Mouse (Mus musculus) layer of hippocampus, adult 2 months (tissue): Measurements from ENCODE around the gene Col4a1. TPM values are rescaled to one million over a fixed set of nuclear protein-coding genes. Genes with fewer than 3 reads are reported as not detected.

Experiments
- DNase-seq, 2 experiments: peaks; one replicate each; pipeline ENCODE4 v3.0.0; 2022; ENCODE audit warnings: low spot score in 2 of 2
- H3K27ac ChIP-seq: fragments of 200-600 bp; 2 replicates; pipeline ENCODE4 v1.8.1; 2022
- H3K4me3 ChIP-seq: fragments of 200-600 bp; 2 replicates; pipeline ENCODE4 v1.8.1; 2022; ENCODE audit warnings: mild to moderate bottlenecking
- CTCF ChIP-seq: fragments of 200-600 bp; conservative IDR thresholded peaks from 2 replicates; pipeline ENCODE4 v1.8.1; 2022; ENCODE audit warnings: antibody characterized with exemption, mild to moderate bottlenecking, moderate library complexity
- total RNA-seq, 2 experiments: library from RNA; stranded (reverse); gene quantifications; 2 replicates each; pipeline ENCODE4 v1.2.3; 2021

Col4a1 gene
- total RNA-seq, 2 experiments from 2014 or later, result 52.0 to 53.6 TPM

- H3K27ac ChIP-seq, result no peak overlapping the region
- TF ChIP-seq CTCF, result no peak
- no peak overlapping the region for H3K4me3 ChIP-seq
- no peak for DNase-seq
Measured at GRCm38 (mm10) chr8:11149201-11149810, 163.3 kb downstream of the Col4a1 start.

DNA sequence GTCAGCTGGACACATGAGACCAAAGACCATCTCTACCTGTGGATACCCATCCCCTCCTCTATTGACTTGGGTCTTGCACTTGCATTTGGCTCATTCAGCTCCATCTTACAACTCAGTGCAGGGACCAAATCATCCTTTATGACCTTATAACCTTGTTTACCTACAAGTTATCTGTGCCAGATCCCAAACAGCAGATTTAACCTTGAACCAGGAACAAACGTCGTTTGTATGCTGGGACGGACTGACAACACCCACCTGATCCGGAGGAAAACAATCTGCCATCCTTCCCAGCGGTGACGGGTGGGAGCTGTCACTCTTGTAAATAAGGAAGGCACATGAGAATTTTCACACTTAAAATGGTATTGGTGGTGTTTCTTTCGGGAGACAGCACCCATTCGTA lies 163.8 kb downstream of the Col4a1 start:
- no peak for TF ChIP-seq CTCF
- H3K4me3 ChIP-seq, result no peak overlapping the region
- no peak for DNase-seq
- no peak overlapping the region for H3K27ac ChIP-seq

Other genes starting within 250 kb of the Col4a1 start
- 10 to 100 TPM; 53.7 to 55.4 TPM for gene Col4a2, start within 50 bp of the Col4a1 start, total RNA-seq
- not detected for gene Rab20, start 165.9 kb upstream of the Col4a1 start, total RNA-seq
- gene Naxd, start 184.7 kb upstream of the Col4a1 start, total RNA-seq, result 10 to 100 TPM; 62.7 to 69.0 TPM
- 10 to 100 TPM; 22.7 to 26.5 TPM for gene Cars2, start 238.0 kb upstream of the Col4a1 start, total RNA-seq
- gene Ing1, start 242.7 kb upstream of the Col4a1 start, total RNA-seq, result 10 to 100 TPM; 37.1 TPM